In genomic region chr1:96953358-96953757, GRCm38 (mm10) we compare ENCODE assay signal across 21 mouse cellular contexts.
DNase-seq lines count a peak whose midpoint lies in the region; ATAC-seq lines count a peak whose summit lies in the region.
"Had no signal": no experiment of that assay in that cellular context is flagged by ENCODE, and none has a peak within 500 bp of the region (broad histone marks: within the 10 kb centered on the region; RNA-seq: fewer than 3 reads in every experiment).

No protein-coding gene starts in this region.

- H3K4me1 ChIP-seq in embryonic facial prominence, embryonic 13.5 days = no peaks in the 10 kb centered on the region
- H3K4me1 ChIP-seq in embryonic facial prominence, embryonic 10.5 days = no peaks in the 10 kb centered on the region
- H3K4me1 ChIP-seq in midbrain, embryonic 14.5 days (ENCODE audit: control insufficient read depth, insufficient read depth, low read length) = no peaks in the 10 kb centered on the region
- H3K4me1 ChIP-seq in midbrain, embryonic 11.5 days (ENCODE audit: control insufficient read depth, insufficient read depth, low read length) = no peaks in the 10 kb centered on the region

- no peak overlapping the region for H3K4me3 ChIP-seq in embryonic facial prominence, embryonic 13.5 days
- H3K4me3 ChIP-seq in embryonic facial prominence, embryonic 10.5 days = no peak overlapping the region
- H3K4me3 ChIP-seq in midbrain, embryonic 14.5 days (replicated peaks; ENCODE audit: low read depth, low read length) = no peak overlapping the region
- H3K4me3 ChIP-seq in midbrain, embryonic 11.5 days (ENCODE audit: low read depth, low read length) = no peak overlapping the region

- H3K36me3 ChIP-seq in embryonic facial prominence, embryonic 13.5 days = no peaks in the 10 kb centered on the region
- no peaks in the 10 kb centered on the region for H3K36me3 ChIP-seq in embryonic facial prominence, embryonic 10.5 days (replicated peaks)
- H3K36me3 ChIP-seq in midbrain, embryonic 14.5 days (ENCODE audit: control insufficient read depth, insufficient read depth, low read length) = no peaks in the 10 kb centered on the region
- H3K36me3 ChIP-seq in midbrain, embryonic 11.5 days (ENCODE audit: control insufficient read depth, insufficient read depth, low read length) = no peaks in the 10 kb centered on the region
- H3K36me3 ChIP-seq: G1E had no signal

- 0 out of 2 replicates have a peak, but pooled peaks have one; percentile 20 for ATAC-seq in embryonic facial prominence, embryonic 13.5 days (ENCODE audit: insufficient number of reproducible peaks, insufficient read depth, low FRiP score, low TSS enrichment, low read depth)
- ATAC-seq in midbrain, embryonic 14.5 days (ENCODE audit: low FRiP score, low TSS enrichment) = peak; percentile 50; the same call in 1 of the 2 replicates
- no peak for ATAC-seq in midbrain, embryonic 11.5 days (ENCODE audit: low FRiP score)
- ATAC-seq: activated CD4-positive, CD25-positive, alpha-beta regulatory T cell, adult 4 months; CD4-positive, CD25-positive, alpha-beta regulatory T cell, adult 4 months; Patski had no signal

- no peak for DNase-seq in embryonic facial prominence, embryonic 10.5 days (ENCODE audit: low spot score)
- DNase-seq in heart, adult 11 months = peak; percentile 65
- DNase-seq in heart, adult 18-20 months = no peak
- DNase-seq in midbrain, embryonic 14.5 days = no peak
- DNase-seq in midbrain, embryonic 11.5 days (ENCODE audit: low spot score, missing footprints) = no peak
- DNase-seq: adrenal gland, adult 2 months; adrenal gland, adult 8-10 months; adrenal gland, postnatal 10 days; adrenal gland, postnatal 14 days; adrenal gland, postnatal 25 days; adrenal gland, postnatal 36 days; B cell, adult 2 months; cerebellum, adult 11 months; cerebellum, adult 11-12 months; cerebellum, adult 18-20 months had no signal

- H3K27ac ChIP-seq in embryonic facial prominence, embryonic 13.5 days = no peak overlapping the region
- H3K27ac ChIP-seq in embryonic facial prominence, embryonic 10.5 days (replicated peaks) = no peak overlapping the region
- no peak overlapping the region for H3K27ac ChIP-seq in midbrain, embryonic 14.5 days (replicated peaks; ENCODE audit: low read depth, low read length)
- H3K27ac ChIP-seq in midbrain, embryonic 11.5 days (ENCODE audit: low read depth, low read length) = no peak overlapping the region

- H3K9me3 ChIP-seq in embryonic facial prominence, embryonic 13.5 days = no peaks in the 10 kb centered on the region
- no peaks in the 10 kb centered on the region for H3K9me3 ChIP-seq in embryonic facial prominence, embryonic 10.5 days
- H3K9me3 ChIP-seq in midbrain, embryonic 14.5 days (ENCODE audit: control insufficient read depth, low read length) = no peaks in the 10 kb centered on the region
- no peaks in the 10 kb centered on the region for H3K9me3 ChIP-seq in midbrain, embryonic 11.5 days (ENCODE audit: control insufficient read depth, low read length)

- no peaks in the 10 kb centered on the region for H3K27me3 ChIP-seq in embryonic facial prominence, embryonic 13.5 days
- H3K27me3 ChIP-seq in embryonic facial prominence, embryonic 10.5 days (replicated peaks; ENCODE audit: low read depth, poor library complexity, severe bottlenecking) = no peaks in the 10 kb centered on the region
- no peaks in the 10 kb centered on the region for H3K27me3 ChIP-seq in midbrain, embryonic 14.5 days (ENCODE audit: control insufficient read depth, insufficient read depth, low read length)
- no peaks in the 10 kb centered on the region for H3K27me3 ChIP-seq in midbrain, embryonic 11.5 days (ENCODE audit: control insufficient read depth, insufficient read depth, low read length)
- H3K27me3 ChIP-seq: CH12.LX, Patski had no signal

- no peak overlapping the region for H3K4me2 ChIP-seq in embryonic facial prominence, embryonic 13.5 days
- H3K4me2 ChIP-seq in midbrain, embryonic 14.5 days (ENCODE audit: low read length) = no peak overlapping the region
- no peak overlapping the region for H3K4me2 ChIP-seq in midbrain, embryonic 11.5 days

- H3K9ac ChIP-seq in embryonic facial prominence, embryonic 13.5 days = no peak overlapping the region
- H3K9ac ChIP-seq in midbrain, embryonic 14.5 days (replicated peaks; ENCODE audit: low read length) = no peak overlapping the region
- no peak overlapping the region for H3K9ac ChIP-seq in midbrain, embryonic 11.5 days (ENCODE audit: low read length)
